Mouse (Mus musculus) liver, postnatal 0 days (tissue): ENCODE measurements at regions not wholly inside any gene's neighbourhood (a gene's known extent, or its start where the extent isn't known, plus 50 kb on each side); places are given as distances from the start of the nearest gene placed in this dataset.

ENCODE experiments used
- CTCF ChIP-seq: sonication (generic); IDR thresholded peaks from 2 replicates; pipeline ENCODE4 v1.5.1; 2016; ENCODE audit warnings: antibody characterized with exemption, low read depth
- EP300 ChIP-seq: IDR thresholded peaks from 2 replicates; pipeline ENCODE4 v1.6.1; 2016; ENCODE audit warnings: antibody characterized with exemption, low read depth, mild to moderate bottlenecking

- TF ChIP-seq CTCF (no peak), EP300 (no peak)
These were observed 91.3 kb upstream of the 1700020N01Rik start for GRCm38 (mm10) chr10:21501658-21502057.
